Mouse (Mus musculus) bone marrow macrophage, adult 2 months (primary cell): ENCODE results near the gene Tap1.

Experiments
- CTCF ChIP-seq: IDR thresholded peaks from 2 replicates; pipeline ENCODE4 v1.5.1; 2012; ENCODE audit warnings: low read depth, mild to moderate bottlenecking, low read length, moderate library complexity
- POLR2A ChIP-seq: IDR thresholded peaks from 2 replicates; pipeline ENCODE4 v1.6.1; 2012; ENCODE audit warnings: mild to moderate bottlenecking, low read depth, low read length, borderline replicate concordance

GRCm38 (mm10) chr17:34211746-34212365, 24.5 kb downstream of the Tap1 start:
- TF ChIP-seq POLR2A (no peak), CTCF (no peak)
